Mouse (Mus musculus) spleen, postnatal 10 days (tissue): Measurements from ENCODE around the gene Tnfrsf26.
"Not testable (repeated sequence)": the region's sequence is repeated elsewhere in the genome, so short reads cannot be mapped to it uniquely, and the experiment has no call there.

Source experiments
- DNase-seq, 2 experiments: peaks; one replicate each; pipeline ENCODE4 v3.0.0; 2021 to 2022; ENCODE audit warnings: low spot score in 2 of 2

Gene Tnfrsf26

DNA sequence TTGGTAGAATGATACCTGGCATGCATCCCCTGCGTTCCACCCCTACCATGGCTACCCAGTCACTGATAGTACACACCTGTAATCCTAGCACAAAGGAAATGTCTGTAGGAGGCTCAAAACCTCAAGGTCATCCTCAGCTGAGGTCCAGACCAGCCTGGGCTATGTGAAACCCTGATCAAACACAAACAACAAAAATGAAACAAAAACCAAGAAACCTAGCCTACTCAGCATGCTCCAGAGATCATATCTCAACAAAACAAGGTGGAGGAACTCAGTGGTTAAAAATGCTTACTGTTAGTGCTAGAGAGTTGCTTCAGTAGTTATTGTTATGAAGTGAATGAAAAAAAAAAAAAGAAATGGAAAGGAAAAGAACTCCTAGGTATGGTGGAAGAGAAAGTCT is at the start of gene Tnfrsf26:
Tnfrsf26 (minus strand) TSS at position 183 of the 400 bp plus-strand sequence.
- DNase-seq, result no peak

GRCm38 (mm10) chr7:143666427-143667311 is 38.1 kb upstream of the Tnfrsf26 start:
- no peak for DNase-seq

DNA sequence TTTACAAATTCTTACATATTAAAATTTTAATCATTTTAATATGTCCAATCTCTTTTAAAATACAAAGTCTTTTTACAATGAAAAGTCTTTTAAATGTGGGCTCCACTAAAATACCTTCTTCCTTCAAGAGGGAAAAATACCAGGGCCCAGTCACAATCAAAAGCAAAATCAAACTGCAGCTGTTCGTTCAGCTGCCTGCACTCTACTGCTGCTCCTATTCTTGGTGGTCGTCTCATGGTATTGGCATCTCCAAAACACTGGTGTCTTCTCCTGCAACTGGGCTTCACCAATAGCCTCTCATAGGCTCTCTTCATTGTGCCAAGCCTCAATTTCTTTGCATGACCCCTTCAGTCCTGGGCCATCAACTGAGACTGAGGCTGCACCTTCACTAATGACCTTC is 34.9 kb upstream of the Tnfrsf26 start:
- DNase-seq, result no peak

- DNase-seq, result no peak
Measured at GRCm38 (mm10) chr7:143660797-143661196, 32.3 kb upstream of the Tnfrsf26 start.

DNA sequence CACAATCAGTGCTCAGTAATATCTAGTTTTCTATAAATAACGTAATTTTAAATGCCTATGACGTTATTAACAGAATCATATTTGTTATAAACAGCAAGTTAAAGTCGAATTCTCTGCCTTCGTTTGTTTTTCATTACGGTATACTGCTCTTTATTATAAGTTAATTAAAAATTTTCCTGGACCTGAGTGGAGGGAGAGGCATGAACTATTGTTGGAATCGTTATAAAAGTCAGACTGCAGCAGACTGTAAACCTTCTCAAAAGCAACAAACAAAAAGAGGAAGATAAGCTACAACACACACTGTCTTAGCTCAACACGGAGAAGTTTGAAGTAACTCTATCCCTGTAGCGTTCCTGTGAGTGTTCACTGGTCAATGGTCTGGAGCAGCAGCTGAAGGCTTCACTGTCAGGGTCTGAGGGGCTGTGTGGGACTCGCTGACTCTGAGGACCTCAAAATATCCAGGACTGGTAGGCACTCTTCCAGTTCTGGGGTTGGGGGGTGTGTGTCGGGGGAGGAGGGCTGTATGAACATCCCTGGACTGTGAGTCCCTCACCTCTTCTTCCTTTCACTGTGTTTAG is 21.3 kb upstream of the Tnfrsf26 start:
- DNase-seq, result not testable (repeated sequence)

- peak; percentile 38 to 84 for DNase-seq
Measured at GRCm38 (mm10) chr7:143649034-143649768, 20.7 kb upstream of the Tnfrsf26 start, which contains the start of gene Tnfrsf22. Tnfrsf22 (minus strand) TSS chr7:143649661.

DNA sequence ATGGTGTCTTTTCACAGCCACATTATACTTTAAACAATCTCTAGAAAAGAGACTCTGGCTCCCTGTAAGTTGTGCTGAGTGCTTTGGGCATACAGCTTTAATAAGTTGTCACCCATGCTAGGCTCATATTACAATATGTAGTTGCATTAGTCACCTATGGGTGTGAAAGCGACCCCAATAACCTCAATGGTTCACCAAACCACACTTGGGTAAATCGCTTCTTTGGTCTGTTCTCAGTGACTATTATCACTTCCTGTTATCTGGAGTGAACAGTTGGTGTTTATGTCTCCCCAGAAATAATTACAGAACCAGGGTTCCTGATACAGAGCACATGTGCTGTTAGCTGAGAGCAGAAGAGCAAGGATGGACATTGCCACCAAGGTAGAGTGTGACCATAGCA is 15.4 kb upstream of the Tnfrsf26 start:
- not testable (repeated sequence) for DNase-seq

DNA sequence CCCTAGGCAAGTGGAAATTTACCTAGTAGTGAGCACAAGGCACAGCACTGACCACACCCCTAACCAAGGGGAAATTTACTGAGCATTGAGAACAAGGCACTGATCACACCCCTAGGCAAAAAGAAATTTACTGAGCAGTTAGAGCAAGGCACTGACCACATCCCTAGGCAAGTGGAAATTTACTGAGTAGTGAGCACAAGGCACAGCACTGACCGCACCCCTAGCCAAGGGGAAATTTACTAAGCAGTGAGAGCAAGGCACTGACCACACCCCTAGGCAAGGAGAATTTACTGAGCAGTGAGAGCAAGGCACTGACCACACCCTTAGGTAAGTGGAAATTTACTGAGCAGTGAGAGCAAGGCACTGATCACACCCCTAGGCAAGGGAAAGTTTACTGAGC is 8.2 kb upstream of the Tnfrsf26 start:
- no peak for DNase-seq

GRCm38 (mm10) chr7:143631503-143631902 is 3.0 kb upstream of the Tnfrsf26 start:
- no peak for DNase-seq

- DNase-seq, result no peak
Measured at GRCm38 (mm10) chr7:143629501-143629900, 979 bp upstream of the Tnfrsf26 start.

GRCm38 (mm10) chr7:143627555-143628286 is 801 bp downstream of the Tnfrsf26 start:
- peak; percentile 17 to 24 for DNase-seq

- DNase-seq, result no peak
Measured at GRCm38 (mm10) chr7:143626178-143626577, 2.3 kb downstream of the Tnfrsf26 start.

- no peak for DNase-seq
Measured at GRCm38 (mm10) chr7:143625151-143625550, 3.4 kb downstream of the Tnfrsf26 start.

GRCm38 (mm10) chr7:143624561-143624960 is 4.0 kb downstream of the Tnfrsf26 start:
- DNase-seq, result no peak

DNA sequence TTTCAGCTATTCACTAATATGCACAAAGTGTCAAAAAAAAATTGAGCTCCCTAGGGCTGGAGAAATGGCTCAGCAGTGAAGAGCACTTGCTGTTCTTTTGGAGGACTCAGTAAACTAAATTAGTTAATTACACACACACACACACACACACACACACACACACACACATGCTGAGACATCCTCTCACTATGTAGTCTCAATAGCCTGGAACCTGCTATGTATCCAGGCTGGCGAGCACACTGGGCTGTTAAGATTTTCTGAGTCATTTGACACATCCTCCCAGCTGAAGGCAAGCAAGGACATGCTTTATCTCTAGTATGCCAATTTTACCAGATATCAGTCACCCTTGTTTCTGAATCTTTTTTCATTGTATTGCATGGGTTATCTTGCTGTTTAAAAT is 7.6 kb downstream of the Tnfrsf26 start:
- DNase-seq, result no peak

- no peak for DNase-seq
Measured at GRCm38 (mm10) chr7:143614404-143615135, 14.0 kb downstream of the Tnfrsf26 start.

DNA sequence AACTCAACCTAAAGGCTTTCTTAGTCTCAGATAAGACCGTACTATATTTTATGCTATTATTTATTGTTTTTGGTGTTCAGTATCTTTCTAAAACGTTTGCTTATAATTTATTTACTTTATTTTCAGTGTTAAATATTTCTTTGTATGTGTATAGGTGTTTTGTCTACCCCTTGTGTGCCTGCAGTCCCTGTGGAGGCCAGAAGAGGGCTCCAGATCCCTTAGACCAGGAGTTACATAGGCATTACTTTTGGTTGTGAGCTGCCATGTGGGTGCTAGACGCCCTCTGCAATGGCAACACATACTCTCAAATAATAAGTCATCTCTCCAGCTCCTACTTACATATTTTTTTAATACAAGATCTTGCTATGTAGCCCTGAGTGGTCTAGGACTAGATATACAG is 16.3 kb downstream of the Tnfrsf26 start:
- DNase-seq, result peak in 1 of 2 experiments; percentile 54

- DNase-seq, result no peak
Measured at GRCm38 (mm10) chr7:143605321-143605720, 23.2 kb downstream of the Tnfrsf26 start.

- no peak for DNase-seq
Measured at GRCm38 (mm10) chr7:143604889-143605288, 23.6 kb downstream of the Tnfrsf26 start.

DNA sequence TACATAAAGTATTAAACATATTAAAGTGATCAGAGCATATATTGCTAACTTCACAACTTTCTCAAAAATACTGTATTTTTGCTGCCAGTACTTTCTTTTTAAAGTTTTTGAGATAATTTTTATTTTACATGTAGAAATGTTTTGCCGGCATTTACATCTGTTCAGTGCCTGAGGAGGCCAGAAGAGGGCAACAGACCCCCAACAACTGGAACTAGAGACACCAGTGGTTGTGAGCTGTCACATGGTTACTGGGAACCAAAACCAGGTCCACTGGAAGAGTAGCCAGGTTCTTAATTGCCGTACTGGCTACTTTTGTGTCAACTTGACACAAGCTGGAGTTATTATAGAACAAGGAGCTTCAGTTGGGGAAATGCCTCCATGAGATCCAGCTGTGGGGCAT is 26.8 kb downstream of the Tnfrsf26 start:
- DNase-seq, result no peak

- no peak for DNase-seq
Measured at GRCm38 (mm10) chr7:143600231-143600740, 28.2 kb downstream of the Tnfrsf26 start.
